Mouse (Mus musculus): ENCODE results near the gene Tepp. TPM values are rescaled to one million over a fixed set of nuclear protein-coding genes. Genes with fewer than 3 reads are reported as not detected.

Tepp gene
- polyA plus RNA-seq, 1 experiment from 2014 or later, result 0.64 TPM

- no peak overlapping the region for H3K9ac ChIP-seq
- WGBS, result 81% methylated on average over 3 of the region's 3 CpGs
- H3K4me3 ChIP-seq, result no peak overlapping the region
- ATAC-seq (ENCODE audit: borderline replicate concordance, extremely low read depth, low FRiP score, low TSS enrichment), result no peak
- no peak overlapping the region for H3K4me2 ChIP-seq
- H3K27ac ChIP-seq, result no peak overlapping the region
- H3K4me1 ChIP-seq, result peaks cover 22% of the 10 kb centered on the region
- peaks cover 5% of the 10 kb centered on the region; the same call in 1 of the 2 replicates for H3K36me3 ChIP-seq
- 0 out of 2 replicates have a peak, but pooled peaks cover 2% of the 10 kb centered on the region for H3K9me3 ChIP-seq
- H3K27me3 ChIP-seq, result no peaks in the 10 kb centered on the region
Measured at GRCm38 (mm10) chr8:95374429-95374828, 64.1 kb downstream of the Tepp start.

DNA sequence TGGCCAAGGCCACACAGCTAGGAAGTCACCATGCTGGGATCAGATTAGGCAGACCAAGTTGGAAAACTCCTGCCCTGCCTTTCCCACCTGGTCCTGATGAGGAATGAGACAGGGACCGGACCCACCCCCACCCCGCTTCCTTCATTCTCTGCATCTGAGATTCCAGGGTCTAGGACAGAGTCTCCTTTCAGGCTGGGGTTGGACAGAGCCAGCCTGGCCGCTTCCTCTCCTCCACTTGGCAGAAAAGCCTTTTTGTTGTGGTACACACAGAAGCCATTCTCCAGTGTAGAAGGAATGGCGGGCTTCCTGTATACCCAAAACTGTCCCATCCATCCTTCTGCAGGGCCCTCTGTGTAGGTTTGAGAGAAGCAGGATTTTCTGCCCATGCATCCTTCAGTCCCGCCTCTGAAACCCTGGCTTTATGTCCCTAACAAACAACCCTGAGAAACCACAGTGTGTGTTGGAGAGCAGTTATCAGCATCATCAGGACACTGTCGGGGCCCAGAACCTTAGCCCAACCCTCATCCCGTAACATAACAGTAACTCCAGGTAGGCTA lies 65.1 kb downstream of the Tepp start:
- 0 out of 2 replicates have a peak, but pooled peaks cover 2% of the 10 kb centered on the region for H3K9me3 ChIP-seq
- H3K9ac ChIP-seq, result no peak overlapping the region
- 81% methylated on average over 7 of the region's 7 CpGs for WGBS
- no peak for ATAC-seq (ENCODE audit: borderline replicate concordance, extremely low read depth, low FRiP score, low TSS enrichment)
- peaks cover 21% of the 10 kb centered on the region for H3K4me1 ChIP-seq
- H3K27me3 ChIP-seq, result no peaks in the 10 kb centered on the region
- peaks cover 5% of the 10 kb centered on the region; the same call in 1 of the 2 replicates for H3K36me3 ChIP-seq
- H3K4me2 ChIP-seq, result no peak overlapping the region
- H3K4me3 ChIP-seq, result no peak overlapping the region
- H3K27ac ChIP-seq, result no peak overlapping the region

Other genes with a start within 250 kb of the Tepp start
- 19.4 and 22.6 TPM in 2 replicates for gene Katnb1, start 229.4 kb upstream of the Tepp start, polyA plus RNA-seq (2015; fragmentation: Nextera tagmentation; extraction: Ambion mirVana)
- gene Kifc3, start 107.8 kb upstream of the Tepp start, polyA plus RNA-seq (2015; fragmentation: Nextera tagmentation; extraction: Ambion mirVana), result 22.7 and 27.0 TPM in 2 replicates
- 0.25 and 0.99 TPM in 2 replicates for gene Cngb1, start 4.0 kb upstream of the Tepp start, polyA plus RNA-seq (2015; fragmentation: Nextera tagmentation; extraction: Ambion mirVana)
- 8.2 and 9.4 TPM in 2 replicates for gene Zfp319, start 21.4 kb downstream of the Tepp start, polyA plus RNA-seq (2015; fragmentation: Nextera tagmentation; extraction: Ambion mirVana)
- gene Usb1, start 21.7 kb downstream of the Tepp start, polyA plus RNA-seq (2015; fragmentation: Nextera tagmentation; extraction: Ambion mirVana), result 39.6 and 40.4 TPM in 2 replicates
- gene Mmp15, start 41.7 kb downstream of the Tepp start, polyA plus RNA-seq (2015; fragmentation: Nextera tagmentation; extraction: Ambion mirVana), result 18.1 and 20.4 TPM in 2 replicates
- gene Cfap20, start 124.3 kb downstream of the Tepp start, polyA plus RNA-seq (2015; fragmentation: Nextera tagmentation; extraction: Ambion mirVana), result 143 and 150 TPM in 2 replicates
- gene Csnk2a2, start 179.5 kb downstream of the Tepp start, polyA plus RNA-seq (2015; fragmentation: Nextera tagmentation; extraction: Ambion mirVana), result 9.6 and 11.3 TPM in 2 replicates
- gene Ccdc113, start 223.5 kb downstream of the Tepp start, polyA plus RNA-seq (2015; fragmentation: Nextera tagmentation; extraction: Ambion mirVana), result 2.7 and 3.0 TPM in 2 replicates

Measured in lung, embryonic 15.5 days (tissue).